Mouse (Mus musculus) ES-Bruce4 (cell line): Measurements from ENCODE around the gene Eng.

ENCODE experiments used
- CTCF ChIP-seq: IDR thresholded peaks from one replicate; pipeline ENCODE4 v1.8.1; 2011; ENCODE audit warnings: low read depth, low read length
- EP300 ChIP-seq: IDR thresholded peaks from 2 replicates; pipeline ENCODE4 v1.6.1; 2011; ENCODE audit warnings: low read depth, low read length; ENCODE audit not compliant: insufficient read depth
- POLR2A ChIP-seq: IDR thresholded peaks from one replicate; pipeline ENCODE4 v1.8.1; 2011; ENCODE audit warnings: low read length; ENCODE audit not compliant: insufficient read depth

DNA sequence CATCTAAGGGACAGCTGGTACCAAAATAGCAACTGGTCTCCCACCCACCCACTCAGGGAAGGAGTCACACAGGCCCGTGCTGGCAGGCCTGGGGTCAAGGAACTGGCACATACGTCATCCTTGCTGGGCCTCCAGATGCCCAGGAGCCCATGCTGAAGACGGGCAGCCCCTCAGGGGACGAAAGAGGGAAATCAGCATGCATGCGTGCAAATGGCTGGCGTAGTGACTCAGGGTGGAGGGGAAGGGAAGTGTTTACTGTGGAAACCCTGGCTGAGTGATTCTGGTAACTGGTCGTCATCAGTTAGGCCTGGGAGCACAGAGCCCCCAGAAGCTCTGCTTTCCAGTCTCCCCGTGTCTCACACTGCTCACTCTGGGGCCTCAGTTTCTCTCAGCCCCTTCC is 18.9 kb downstream of the Eng start:
- TF ChIP-seq CTCF (no peak), POLR2A (no peak), EP300 (no peak)
